Mouse (Mus musculus) midbrain, embryonic 14.5 days (tissue): Measurements from ENCODE around the gene Ccdc115. TPM values are rescaled to one million over a fixed set of nuclear protein-coding genes. Genes with fewer than 3 reads are reported as not detected.

Source experiments
- ATAC-seq: fragments of 200-750 bp; cut with Nextera tagmentation; 2 replicates; pipeline ENCODE4 v1.8.0; 2017; ENCODE audit warnings: moderate number of reproducible peaks, moderate library complexity; ENCODE audit not compliant: low FRiP score, low TSS enrichment
- DNase-seq: peaks from one replicate; pipeline ENCODE4 v3.0.0-alpha.2; 2015
- H3K27ac ChIP-seq: fragments of 300-500 bp; sonication (generic); replicated peaks from 2 replicates; pipeline ENCODE4 v1.5.1; 2014; ENCODE audit warnings: mild to moderate bottlenecking, low read depth, low read length, moderate library complexity
- H3K27me3 ChIP-seq: fragments of 300-500 bp; sonication (generic); 2 replicates; pipeline ENCODE4 v1.6.1; 2014; ENCODE audit warnings: low read length, control low read depth, mixed read lengths; ENCODE audit not compliant: control insufficient read depth, insufficient read depth
- H3K36me3 ChIP-seq: fragments of 300-500 bp; sonication (generic); 2 replicates; pipeline ENCODE4 v1.6.1; 2014; ENCODE audit warnings: low read length, control low read depth; ENCODE audit not compliant: control insufficient read depth, insufficient read depth
- H3K4me1 ChIP-seq: fragments of 300-500 bp; sonication (generic); 2 replicates; pipeline ENCODE4 v1.6.1; 2014; ENCODE audit warnings: mild to moderate bottlenecking, antibody characterized with exemption, low read length, control low read depth; ENCODE audit not compliant: control insufficient read depth, insufficient read depth
- H3K4me2 ChIP-seq: fragments of 300-500 bp; sonication (generic); 2 replicates; pipeline ENCODE4 v1.6.1; 2014; ENCODE audit warnings: mild to moderate bottlenecking, low read length, moderate library complexity
- H3K4me3 ChIP-seq: fragments of 300-500 bp; sonication (generic); replicated peaks from 2 replicates; pipeline ENCODE4 v1.5.1; 2014; ENCODE audit warnings: low read depth, low read length
- H3K9ac ChIP-seq: fragments of 300-500 bp; sonication (generic); replicated peaks from 2 replicates; pipeline ENCODE4 v1.6.1; 2014; ENCODE audit warnings: mild to moderate bottlenecking, low read length, moderate library complexity
- H3K9me3 ChIP-seq: fragments of 300-500 bp; sonication (generic); 2 replicates; pipeline ENCODE4 v1.6.1; 2016; ENCODE audit warnings: low read length, control low read depth, mixed read lengths; ENCODE audit not compliant: control insufficient read depth
- WGBS: fragments of 180-500 bp; shearing (Covaris S2); extraction: QIAGEN DNeasy Blood & Tissue Kit; methylation state at CpG from one replicate; pipeline ENCODE4 v1.1.7; 2014; 5-methylcytosine and 5-hydroxymethylcytosine counted together
- polyA plus RNA-seq: library from polyadenylated mRNA; unstranded; fragments of >200 nt; fragmentation: Nextera tagmentation; extraction: Ambion mirVana; gene quantifications from 2 replicates; pipeline ENCODE4 v1.2.1, GENCODE M21; 2014

The Ccdc115 gene
- polyA plus RNA-seq, 1 experiment from 2014 or later: 67.2 TPM

DNA sequence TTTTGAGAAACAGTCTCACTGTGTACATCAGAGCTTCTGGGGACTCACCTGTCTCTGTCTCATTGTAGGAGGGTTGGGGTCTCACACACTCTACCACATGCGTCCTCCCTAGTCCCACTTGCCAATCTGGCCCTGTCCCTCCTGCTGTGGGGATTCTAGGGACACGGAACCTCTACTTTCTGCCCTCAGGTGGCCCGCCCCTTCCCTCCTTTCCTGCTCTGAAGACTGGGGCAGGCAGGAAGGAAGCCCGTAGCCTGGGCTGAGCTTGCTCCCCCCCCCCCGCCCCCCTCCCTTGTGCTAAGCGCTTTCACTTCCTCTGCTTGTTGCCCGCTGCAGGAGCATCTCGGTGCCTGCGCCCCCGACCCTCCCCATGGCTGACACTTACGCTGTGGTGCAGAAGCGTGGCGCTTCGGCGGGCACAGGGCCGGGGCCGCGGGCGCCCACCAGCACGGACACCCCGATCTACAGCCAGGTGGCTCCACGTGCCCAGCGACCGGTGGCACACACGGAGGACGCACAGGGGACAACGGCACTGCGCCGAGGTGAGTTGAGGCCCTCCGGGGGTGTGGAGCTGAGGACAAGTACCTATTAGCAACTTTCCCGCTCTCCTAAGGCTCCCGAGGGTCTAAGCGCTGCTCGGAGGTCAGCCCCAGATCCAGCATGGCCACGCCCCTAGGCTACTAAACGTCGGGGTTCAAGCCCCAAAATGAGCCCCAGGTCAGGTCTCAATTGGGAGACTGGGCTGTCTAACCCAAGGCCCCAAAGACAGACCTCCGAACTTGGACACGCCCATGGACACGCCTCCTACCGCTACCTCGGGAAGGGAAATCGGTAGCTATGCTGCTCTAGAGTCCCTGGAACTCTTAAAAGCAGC is 33.2 kb upstream of the Ccdc115 start:
- peak overlapping the region; percentile 44 for H3K9ac ChIP-seq
- 0 out of 2 replicates have a peak, but pooled peaks cover 8% of the 10 kb centered on the region for H3K4me1 ChIP-seq
- peak overlapping the region; percentile 42 for H3K4me3 ChIP-seq
- no peak overlapping the region for H3K27ac ChIP-seq
- peak overlapping the region; percentile 84 for H3K4me2 ChIP-seq
- H3K27me3 ChIP-seq: peaks cover 18% of the 10 kb centered on the region; the same call in 1 of the 2 replicates
- DNase-seq (peak; percentile 32), ATAC-seq (peak; percentile 57)
- H3K9me3 ChIP-seq: no peaks in the 10 kb centered on the region
- under 1% methylated on average over 42 of the region's 43 CpGs for WGBS
- no peaks in the 10 kb centered on the region for H3K36me3 ChIP-seq

- DNase-seq: no peak
- WGBS: 56% methylated on average over 5 of the region's 5 CpGs
- Histone ChIP-seq H3K27ac (no peak overlapping the region), H3K9me3 (no peaks in the 10 kb centered on the region), H3K4me3 (no peak overlapping the region), H3K36me3 (no peaks in the 10 kb centered on the region), H3K4me1 (0 out of 2 replicates have a peak, but pooled peaks cover 8% of the 10 kb centered on the region), H3K4me2 (no peak overlapping the region), H3K27me3 (peaks cover 18% of the 10 kb centered on the region; the same call in 1 of the 2 replicates), H3K9ac (no peak overlapping the region)
- no peak for ATAC-seq
These were observed 30.3 kb upstream of the Ccdc115 start for GRCm38 (mm10) chr1:34469801-34470200.

DNA sequence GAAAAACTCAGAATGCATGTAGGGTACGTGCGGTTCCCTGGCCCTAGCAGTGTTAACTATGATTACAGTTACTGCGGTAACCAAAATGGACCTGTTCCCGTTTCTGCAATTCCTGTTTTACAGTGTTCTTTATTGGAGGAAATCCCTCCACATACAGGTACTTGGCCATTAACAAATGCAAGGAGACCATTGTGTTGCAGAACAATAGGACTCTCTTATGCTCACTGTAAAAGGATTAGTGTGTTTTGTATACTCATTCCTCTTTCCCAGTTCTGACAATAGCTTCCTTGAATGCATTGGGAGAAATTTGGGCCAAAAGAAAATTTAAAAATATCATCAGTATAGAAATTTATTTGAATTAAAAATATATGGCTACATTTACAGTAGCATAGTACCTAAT is 29.0 kb upstream of the Ccdc115 start:
- Histone ChIP-seq H3K4me1 (0 out of 2 replicates have a peak, but pooled peaks cover 8% of the 10 kb centered on the region), H3K9ac (no peak overlapping the region), H3K36me3 (no peaks in the 10 kb centered on the region), H3K4me3 (no peak overlapping the region), H3K27ac (no peak overlapping the region), H3K4me2 (no peak overlapping the region), H3K27me3 (peaks cover 14% of the 10 kb centered on the region; the same call in 1 of the 2 replicates), H3K9me3 (no peaks in the 10 kb centered on the region)
- ATAC-seq: no peak
- no peak for DNase-seq
- WGBS: 75% methylated on average over 4 of the region's 4 CpGs

GRCm38 (mm10) chr1:34468051-34468450 is 28.6 kb upstream of the Ccdc115 start:
- 62% methylated on average over 3 of the region's 3 CpGs for WGBS

DNA sequence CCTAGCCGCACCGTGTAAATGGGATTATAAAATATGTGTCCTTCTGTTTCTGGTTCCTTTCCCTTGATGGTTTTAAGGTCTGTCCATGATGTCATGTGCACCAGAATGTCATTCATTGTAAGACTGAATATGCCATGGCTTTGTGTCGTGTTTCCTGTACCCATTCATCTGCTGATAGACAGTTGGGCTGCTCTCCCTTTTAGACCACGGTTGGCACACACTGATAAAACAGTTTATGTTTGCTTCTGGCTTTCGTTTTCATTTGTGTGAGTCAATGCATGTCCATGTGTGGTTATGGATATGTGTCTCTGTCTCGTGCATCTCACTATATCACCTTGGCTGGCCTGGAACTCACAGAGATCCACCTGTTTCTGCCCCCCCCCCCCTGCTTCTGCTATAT is 26.0 kb upstream of the Ccdc115 start:
- Histone ChIP-seq H3K27me3 (peaks cover 5% of the 10 kb centered on the region), H3K4me3 (no peak overlapping the region), H3K9ac (no peak overlapping the region), H3K9me3 (no peaks in the 10 kb centered on the region), H3K36me3 (no peaks in the 10 kb centered on the region), H3K4me1 (no peaks in the 10 kb centered on the region), H3K27ac (no peak overlapping the region), H3K4me2 (no peak overlapping the region)
- ATAC-seq: no peak
- DNase-seq: no peak
- 85% methylated on average over 6 of the region's 6 CpGs for WGBS

More at GRCm38 (mm10) chr1:34468051-34468450, 28.6 kb upstream of the Ccdc115 start:
- Histone ChIP-seq H3K4me2 (no peak overlapping the region), H3K4me3 (no peak overlapping the region), H3K4me1 (0 out of 2 replicates have a peak, but pooled peaks cover 7% of the 10 kb centered on the region), H3K9me3 (no peaks in the 10 kb centered on the region), H3K9ac (no peak overlapping the region), H3K36me3 (no peaks in the 10 kb centered on the region), H3K27me3 (peaks cover 11% of the 10 kb centered on the region; the same call in 1 of the 2 replicates), H3K27ac (no peak overlapping the region)
- DNase-seq (no peak), ATAC-seq (no peak)

GRCm38 (mm10) chr1:34464310-34464817 is 24.9 kb upstream of the Ccdc115 start:
- 91% methylated on average over 8 of the region's 8 CpGs for WGBS
- DNase-seq: no peak
- no peak for ATAC-seq
- no peaks in the 10 kb centered on the region for H3K36me3 ChIP-seq
- H3K4me3 ChIP-seq: no peak overlapping the region
- no peak overlapping the region for H3K27ac ChIP-seq
- peaks cover 3% of the 10 kb centered on the region; the same call in 1 of the 2 replicates for H3K4me1 ChIP-seq
- H3K4me2 ChIP-seq: no peak overlapping the region
- H3K27me3 ChIP-seq: peaks cover 7% of the 10 kb centered on the region
- no peak overlapping the region for H3K9ac ChIP-seq
- H3K9me3 ChIP-seq: no peaks in the 10 kb centered on the region

DNA sequence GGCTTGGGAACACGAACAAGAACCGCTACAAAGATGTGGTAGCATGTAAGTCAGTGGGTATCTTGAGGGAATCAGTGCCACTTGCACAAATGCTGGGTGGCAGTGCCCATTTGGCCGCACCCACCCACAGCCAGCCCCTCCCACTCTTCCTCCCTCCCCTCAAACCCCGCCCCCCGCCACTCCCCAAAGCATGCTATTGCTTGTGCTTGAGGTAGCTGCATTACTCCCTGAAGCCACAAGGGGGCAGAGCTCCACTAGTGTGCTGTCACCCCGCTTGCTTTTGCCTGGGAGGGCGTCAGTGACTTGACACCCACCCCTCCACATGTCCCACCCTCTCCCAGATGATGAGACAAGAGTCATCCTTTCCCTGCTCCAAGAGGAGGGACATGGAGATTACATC is 23.3 kb upstream of the Ccdc115 start:
- Histone ChIP-seq H3K4me1 (peaks cover 3% of the 10 kb centered on the region; the same call in 1 of the 2 replicates), H3K4me3 (no peak overlapping the region), H3K27ac (no peak overlapping the region), H3K4me2 (no peak overlapping the region), H3K27me3 (peaks cover 21% of the 10 kb centered on the region), H3K9ac (no peak overlapping the region), H3K36me3 (no peaks in the 10 kb centered on the region), H3K9me3 (no peaks in the 10 kb centered on the region)
- peak; percentile 71 for DNase-seq
- WGBS: 20% methylated on average over 7 of the region's 7 CpGs
- ATAC-seq: no peak

DNA sequence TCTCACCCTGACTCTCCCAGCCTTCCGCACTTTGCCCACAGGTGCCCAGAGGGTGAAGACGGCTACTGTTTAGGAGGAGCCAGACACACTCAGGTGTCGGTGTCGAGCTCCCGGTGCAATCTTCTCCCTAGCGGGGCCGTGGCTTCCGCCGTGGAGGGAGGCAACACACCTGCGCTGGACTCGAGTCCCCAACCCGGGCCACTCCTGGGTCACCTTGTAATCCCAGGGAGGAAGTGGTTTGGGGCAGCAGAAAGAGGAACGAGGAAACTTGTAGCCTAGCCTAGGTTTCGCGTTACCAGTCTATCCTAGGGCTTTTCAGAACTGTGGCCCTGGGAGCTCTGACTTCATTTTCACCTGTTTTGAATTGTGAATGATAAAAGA is 20.6 kb upstream of the Ccdc115 start:
- 3% methylated on average over 15 of the region's 15 CpGs for WGBS
- Histone ChIP-seq H3K27me3 (peaks cover 24% of the 10 kb centered on the region), H3K27ac (no peak overlapping the region), H3K4me2 (peak overlapping the region; percentile 91), H3K36me3 (no peaks in the 10 kb centered on the region), H3K4me3 (peak overlapping the region; percentile 52), H3K4me1 (peaks cover 3% of the 10 kb centered on the region; the same call in 1 of the 2 replicates), H3K9ac (peak overlapping the region; percentile 34; the same call in 1 of the 2 replicates), H3K9me3 (no peaks in the 10 kb centered on the region)
- ATAC-seq: 0 out of 2 replicates have a peak, but pooled peaks have one; percentile 36
- no peak for DNase-seq
